Mouse (Mus musculus): ENCODE data around the gene Rnf19b.
A peak's percentile ranks its signal among the peaks of the same experiment; 100 is the strongest.

Rnf19b gene

GRCm38 (mm10) chr4:129067638-129068415, 9.8 kb downstream of the Rnf19b start:
- no peak for DNase-seq (ENCODE audit: extremely low spot score, low spot score)

- DNase-seq (ENCODE audit: extremely low spot score, low spot score) = no peak
Observed at GRCm38 (mm10) chr4:129068848-129069247, 10.8 kb downstream of the Rnf19b start.

- no peak for DNase-seq (ENCODE audit: extremely low spot score, low spot score)
Observed at GRCm38 (mm10) chr4:129079126-129079525, 21.1 kb downstream of the Rnf19b start.

GRCm38 (mm10) chr4:129081041-129081440, 23.0 kb downstream of the Rnf19b start:
- DNase-seq (ENCODE audit: extremely low spot score, low spot score) = no peak

GRCm38 (mm10) chr4:129081512-129081911, 23.4 kb downstream of the Rnf19b start:
- DNase-seq (ENCODE audit: extremely low spot score, low spot score) = no peak

GRCm38 (mm10) chr4:129081939-129082338, 23.9 kb downstream of the Rnf19b start:
- no peak for DNase-seq (ENCODE audit: extremely low spot score, low spot score)

- DNase-seq (ENCODE audit: extremely low spot score, low spot score) = peak; percentile 59
Observed at GRCm38 (mm10) chr4:129082379-129083115, 24.5 kb downstream of the Rnf19b start.

GRCm38 (mm10) chr4:129084896-129085295, 26.8 kb downstream of the Rnf19b start:
- no peak for DNase-seq (ENCODE audit: extremely low spot score, low spot score)

- DNase-seq (ENCODE audit: extremely low spot score, low spot score) = peak; percentile 79
Observed at GRCm38 (mm10) chr4:129086078-129086477, 28.0 kb downstream of the Rnf19b start.

GRCm38 (mm10) chr4:129087850-129088249, 29.8 kb downstream of the Rnf19b start:
- no peak for DNase-seq (ENCODE audit: extremely low spot score, low spot score)

- DNase-seq (ENCODE audit: extremely low spot score, low spot score) = no peak
Observed at GRCm38 (mm10) chr4:129095276-129095675, 37.2 kb downstream of the Rnf19b start.

- DNase-seq (ENCODE audit: extremely low spot score, low spot score) = no peak
Observed at GRCm38 (mm10) chr4:129097006-129097405, 38.9 kb downstream of the Rnf19b start.

- DNase-seq (ENCODE audit: extremely low spot score, low spot score) = no peak
Observed at GRCm38 (mm10) chr4:129102133-129102829, 44.2 kb downstream of the Rnf19b start.

- peak; percentile 38 for DNase-seq (ENCODE audit: extremely low spot score, low spot score)
Observed at GRCm38 (mm10) chr4:129105356-129105755, 47.3 kb downstream of the Rnf19b start, which contains the start of gene Tmem54. Gene Tmem54 (plus strand): TSS chr4:129105548.

GRCm38 (mm10) chr4:129106073-129106472, 48.0 kb downstream of the Rnf19b start:
- no peak for DNase-seq (ENCODE audit: extremely low spot score, low spot score)

- DNase-seq (ENCODE audit: extremely low spot score, low spot score) = no peak
Observed at GRCm38 (mm10) chr4:129107348-129107899, 49.4 kb downstream of the Rnf19b start.

GRCm38 (mm10) chr4:129108624-129109023, 50.6 kb downstream of the Rnf19b start:
- no peak for DNase-seq (ENCODE audit: extremely low spot score, low spot score)

- no peak for DNase-seq (ENCODE audit: extremely low spot score, low spot score)
Observed at GRCm38 (mm10) chr4:129110804-129111203, 52.7 kb downstream of the Rnf19b start.

- no peak for DNase-seq (ENCODE audit: extremely low spot score, low spot score)
Observed at GRCm38 (mm10) chr4:129111350-129111749, 53.3 kb downstream of the Rnf19b start.

GRCm38 (mm10) chr4:129112231-129112630, 54.2 kb downstream of the Rnf19b start:
- no peak for DNase-seq (ENCODE audit: extremely low spot score, low spot score)
